Mouse (Mus musculus) brain, embryonic 14.5 days (tissue): ENCODE results near the gene Nmnat3.

Source experiments
- CTCF ChIP-seq: fragments of 200-500 bp; IDR thresholded peaks from 2 replicates; pipeline ENCODE4 v1.5.1; 2012; ENCODE audit warnings: inconsistent platforms, mild to moderate bottlenecking, moderate library complexity, borderline replicate concordance; ENCODE audit not compliant: insufficient read depth, insufficient read length; ENCODE audit errors: extremely low read depth
- POLR2A ChIP-seq: fragments of 200-500 bp; IDR thresholded peaks from 2 replicates; pipeline ENCODE4 v1.6.1; 2012; ENCODE audit warnings: mild to moderate bottlenecking, inconsistent platforms, borderline replicate concordance; ENCODE audit not compliant: poor library complexity, insufficient read depth, insufficient read length, severe bottlenecking; ENCODE audit errors: extremely low read depth

DNA sequence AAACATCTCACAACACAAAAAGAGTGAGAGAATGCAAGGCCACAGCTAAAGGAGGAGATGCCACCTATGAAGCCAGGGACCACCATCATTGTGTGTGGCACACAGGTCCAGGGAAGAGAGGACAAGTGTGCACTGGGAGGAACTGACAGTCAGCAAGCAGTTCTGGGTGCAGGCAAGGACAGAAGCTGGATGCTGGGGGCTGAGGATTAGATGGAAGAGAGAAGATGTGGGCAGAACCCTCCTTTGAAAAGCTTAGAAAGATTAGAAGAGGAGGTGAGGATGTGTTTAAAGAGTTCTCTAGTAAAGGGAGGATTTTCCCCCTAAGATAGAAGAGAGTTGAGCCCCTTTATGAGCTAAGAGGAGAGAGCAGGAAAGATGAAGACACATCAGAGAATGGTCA, 2.4 kb downstream of the Nmnat3 start:
- TF ChIP-seq CTCF (no peak), POLR2A (no peak)
